Mouse (Mus musculus) cerebellum, postnatal 25 days (tissue): ENCODE data around the gene Htra2.

Experiments
- DNase-seq, 2 experiments: peaks; one replicate each; pipeline ENCODE4 v3.0.0; 2021; ENCODE audit warnings: mixed read lengths in 2 of 2

The Htra2 gene

DNA sequence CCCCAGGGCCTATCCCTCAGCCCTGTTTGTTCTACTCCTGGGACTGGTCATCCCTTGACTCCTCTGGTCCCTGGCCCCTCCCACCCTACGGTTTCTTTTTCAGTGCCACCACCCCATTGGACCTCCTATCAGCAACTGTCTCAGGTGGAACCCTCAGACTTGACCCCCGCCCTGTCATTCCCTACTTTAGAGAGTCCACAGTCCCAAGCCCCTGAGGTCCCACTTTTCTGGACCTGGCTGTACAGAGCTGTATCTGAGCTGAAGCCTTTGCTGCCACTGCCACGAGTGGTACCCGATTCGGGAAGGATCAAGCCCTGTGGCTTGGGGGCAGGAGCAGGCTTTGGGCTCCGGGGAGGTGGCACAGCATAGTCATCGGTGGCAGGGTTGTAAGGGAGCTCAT, 24.0 kb downstream of the Htra2 start:
- no peak for DNase-seq

GRCm38 (mm10) chr6:83029777-83030176, 25.3 kb downstream of the Htra2 start:
- no peak for DNase-seq

DNA sequence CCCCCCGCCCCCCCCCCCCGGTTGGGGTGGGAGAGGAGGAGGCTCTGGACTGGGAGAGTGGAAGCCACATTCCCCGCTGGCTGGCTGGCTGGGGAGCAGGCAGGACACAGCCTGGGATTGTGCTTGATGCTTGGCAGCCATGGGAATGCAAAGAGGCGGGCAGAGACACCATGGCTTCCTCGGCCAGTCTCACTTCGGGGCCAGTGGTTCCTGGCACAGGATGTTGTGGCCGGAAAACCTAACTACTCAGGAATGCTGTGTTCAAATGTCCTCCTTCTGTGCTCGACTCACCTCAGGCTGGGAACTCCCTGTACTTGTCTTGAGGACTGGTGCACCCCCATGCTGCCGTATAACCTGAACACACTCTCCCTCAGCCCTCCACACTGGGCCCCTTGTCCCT, 27.4 kb downstream of the Htra2 start:
- no peak for DNase-seq

DNA sequence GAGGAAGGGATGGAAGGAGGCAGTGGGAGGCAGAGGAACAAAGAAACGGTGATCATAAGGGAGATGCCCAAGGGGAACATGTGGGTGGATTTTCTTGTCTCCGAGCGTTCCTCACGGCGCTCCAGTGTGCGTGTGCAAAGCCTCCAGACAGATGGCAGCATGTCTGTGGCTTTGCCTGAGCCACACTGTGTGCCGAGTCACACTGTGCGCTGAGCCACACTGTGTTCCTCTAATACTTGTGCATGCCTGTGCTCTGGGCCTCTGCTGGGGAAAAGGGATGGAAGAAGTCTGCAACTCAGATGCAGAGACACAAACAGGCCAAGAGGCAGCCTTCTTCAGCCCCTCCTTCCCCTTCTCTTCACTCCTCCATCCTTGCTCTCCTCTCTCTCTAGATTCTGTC, 27.8 kb downstream of the Htra2 start:
- no peak for DNase-seq

GRCm38 (mm10) chr6:83025221-83025620, 29.9 kb downstream of the Htra2 start:
- no peak for DNase-seq

- no peak for DNase-seq
These were observed 30.7 kb downstream of the Htra2 start for GRCm38 (mm10) chr6:83024421-83024820.

GRCm38 (mm10) chr6:83023786-83024185, 31.3 kb downstream of the Htra2 start:
- DNase-seq = no peak

- DNase-seq = no peak
These were observed 32.1 kb downstream of the Htra2 start for GRCm38 (mm10) chr6:83023008-83023407.

GRCm38 (mm10) chr6:83020836-83021593, 34.1 kb downstream of the Htra2 start:
- no peak for DNase-seq

GRCm38 (mm10) chr6:83020121-83020520, 35.0 kb downstream of the Htra2 start:
- DNase-seq = no peak

DNA sequence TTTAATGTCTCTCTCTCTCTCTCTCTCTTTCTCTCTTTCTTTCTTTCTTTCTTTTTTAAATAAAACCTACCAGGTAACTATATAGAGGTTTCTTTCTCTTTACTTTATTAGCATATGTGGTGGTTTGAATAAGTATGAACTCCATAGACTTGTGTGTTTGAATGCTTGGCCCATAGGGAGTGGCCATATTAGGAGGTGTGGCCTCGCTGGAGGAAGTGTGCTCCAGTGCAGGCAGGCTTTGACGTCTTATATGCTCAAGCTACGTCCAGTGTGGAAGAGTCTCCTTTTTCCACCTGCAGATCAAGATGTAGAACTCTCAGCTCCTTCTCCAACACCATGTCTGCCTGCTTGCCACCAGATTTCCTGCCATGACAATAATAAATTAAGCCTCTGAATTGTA, 36.0 kb downstream of the Htra2 start:
- no peak for DNase-seq

DNA sequence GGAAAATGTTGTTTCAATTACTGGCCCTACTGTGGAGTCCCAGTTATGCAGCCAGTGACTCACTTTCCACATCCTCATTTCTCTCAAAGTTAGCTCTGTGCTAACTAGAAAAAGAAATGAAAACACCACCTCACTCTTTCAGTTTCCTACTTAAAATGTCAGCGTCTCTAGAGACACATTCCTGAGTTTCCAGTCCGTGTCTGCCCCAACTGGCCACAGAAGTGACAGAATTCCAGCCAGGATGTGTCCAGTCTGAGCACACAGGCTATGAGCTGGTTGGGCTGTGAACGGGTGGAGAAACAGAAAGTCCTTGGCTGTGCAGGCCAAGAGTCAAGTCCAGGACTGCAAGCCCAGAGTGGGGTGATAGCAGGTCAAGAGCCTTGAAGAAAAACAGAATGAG, 37.9 kb downstream of the Htra2 start:
- no peak for DNase-seq

DNA sequence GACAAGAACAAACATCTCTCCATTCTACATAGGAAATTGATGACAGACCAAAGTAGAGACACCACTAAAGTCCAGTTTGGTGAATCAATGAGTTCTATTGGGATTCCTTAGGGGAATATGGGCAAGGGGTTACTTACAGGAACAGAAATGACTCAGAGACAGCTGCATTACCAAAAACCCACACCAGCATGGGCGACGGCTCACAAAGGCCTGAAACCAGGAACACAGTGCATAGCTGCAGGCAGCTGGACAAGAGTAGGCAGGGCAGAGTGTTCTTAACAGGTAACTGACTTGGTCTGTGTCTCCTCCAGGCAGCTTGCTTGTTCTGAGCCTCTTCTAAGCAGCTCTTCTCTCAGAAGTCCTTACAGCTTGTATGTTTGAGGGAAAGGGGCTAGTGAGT, 39.3 kb downstream of the Htra2 start:
- no peak for DNase-seq

DNA sequence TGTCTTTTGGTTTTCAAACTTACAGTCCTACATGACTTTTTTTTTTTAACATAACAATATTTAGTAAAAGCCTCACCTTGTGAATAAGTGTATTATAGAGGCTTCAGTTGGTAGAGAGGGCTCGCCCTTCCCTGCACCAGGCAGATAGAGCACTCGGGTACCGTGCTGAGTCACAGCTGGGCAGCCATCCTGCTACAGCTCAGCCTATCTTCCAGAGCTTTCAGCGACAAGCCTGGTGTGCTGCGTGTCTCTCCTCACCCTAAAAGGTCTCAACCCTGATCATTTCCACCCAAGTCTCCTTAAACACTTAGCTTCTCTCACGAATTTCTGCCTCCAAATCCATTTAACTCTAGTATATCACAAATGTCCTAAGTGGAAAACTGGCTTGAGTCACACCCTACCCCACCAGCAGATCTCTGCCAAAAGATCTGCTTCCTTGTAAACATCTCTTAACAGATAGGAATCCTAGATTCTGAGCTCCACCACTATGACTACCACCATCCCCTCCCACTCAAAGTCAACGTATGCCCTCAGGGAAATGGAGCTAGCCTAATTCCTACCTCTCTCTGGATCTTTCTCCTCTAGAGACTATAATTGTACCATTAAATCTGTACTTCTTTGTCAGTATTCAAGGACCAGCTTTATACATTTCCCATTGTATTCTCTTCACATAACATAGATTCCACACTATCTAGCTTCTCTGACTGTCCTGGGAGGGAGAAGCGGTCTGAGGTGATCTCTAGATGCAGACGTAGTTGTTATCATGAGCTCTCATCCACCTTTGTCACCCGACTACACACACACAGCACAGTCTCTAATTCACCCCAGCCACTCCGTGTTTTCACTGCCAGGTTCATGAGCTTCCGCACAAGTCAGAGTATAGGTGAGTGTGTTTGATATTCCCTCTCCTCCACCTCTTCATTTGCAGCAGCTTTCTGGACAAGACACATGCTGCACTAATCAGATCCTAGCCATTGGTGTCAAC, 40.3 kb downstream of the Htra2 start:
- no peak for DNase-seq

GRCm38 (mm10) chr6:83013444-83013843, 41.6 kb downstream of the Htra2 start:
- DNase-seq = no peak

DNA sequence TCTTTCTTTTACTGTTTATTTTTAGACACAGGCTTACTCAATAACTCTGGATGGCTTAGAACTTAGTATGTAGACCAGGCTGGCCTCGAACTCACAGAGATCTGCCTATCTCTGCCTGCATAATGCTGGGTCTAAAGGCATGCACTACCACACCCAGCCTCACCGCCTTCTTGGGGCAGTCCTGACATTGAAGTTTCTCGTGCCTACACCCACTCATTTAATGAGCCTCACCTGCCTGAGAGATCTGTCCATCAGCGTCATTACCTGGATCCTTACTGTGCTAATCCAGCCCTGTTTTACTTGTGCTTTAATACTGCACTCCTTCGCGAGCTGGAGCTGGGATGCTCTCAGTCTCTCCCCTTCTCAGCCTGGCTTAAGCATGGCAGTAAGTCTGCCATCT, 43.3 kb downstream of the Htra2 start:
- no peak for DNase-seq

- no peak for DNase-seq
These were observed 43.8 kb downstream of the Htra2 start for GRCm38 (mm10) chr6:83011255-83011654.

- no peak for DNase-seq
These were observed 45.1 kb downstream of the Htra2 start for GRCm38 (mm10) chr6:83010010-83010409.

DNA sequence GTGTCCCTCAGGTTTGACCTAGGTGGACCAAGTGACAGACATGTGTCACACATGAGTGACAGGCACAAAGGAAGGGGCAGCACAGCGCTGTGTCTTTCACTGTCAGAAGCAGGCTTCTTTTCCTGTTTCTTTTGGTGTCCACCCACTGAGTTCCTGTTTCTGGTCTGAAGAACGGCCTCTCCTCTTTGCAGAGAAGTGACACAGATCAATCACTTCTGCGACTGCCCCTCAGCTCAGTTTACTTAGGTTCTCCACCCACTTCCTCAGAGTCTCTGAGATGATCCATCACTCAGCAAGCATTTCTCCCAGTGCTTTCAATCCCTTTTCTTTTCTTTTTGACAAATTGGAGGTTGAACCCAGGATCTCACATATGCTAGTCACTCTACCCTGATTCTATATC, 46.4 kb downstream of the Htra2 start:
- DNase-seq = no peak

- no peak for DNase-seq
These were observed 49.0 kb downstream of the Htra2 start for GRCm38 (mm10) chr6:83006114-83006513.

DNA sequence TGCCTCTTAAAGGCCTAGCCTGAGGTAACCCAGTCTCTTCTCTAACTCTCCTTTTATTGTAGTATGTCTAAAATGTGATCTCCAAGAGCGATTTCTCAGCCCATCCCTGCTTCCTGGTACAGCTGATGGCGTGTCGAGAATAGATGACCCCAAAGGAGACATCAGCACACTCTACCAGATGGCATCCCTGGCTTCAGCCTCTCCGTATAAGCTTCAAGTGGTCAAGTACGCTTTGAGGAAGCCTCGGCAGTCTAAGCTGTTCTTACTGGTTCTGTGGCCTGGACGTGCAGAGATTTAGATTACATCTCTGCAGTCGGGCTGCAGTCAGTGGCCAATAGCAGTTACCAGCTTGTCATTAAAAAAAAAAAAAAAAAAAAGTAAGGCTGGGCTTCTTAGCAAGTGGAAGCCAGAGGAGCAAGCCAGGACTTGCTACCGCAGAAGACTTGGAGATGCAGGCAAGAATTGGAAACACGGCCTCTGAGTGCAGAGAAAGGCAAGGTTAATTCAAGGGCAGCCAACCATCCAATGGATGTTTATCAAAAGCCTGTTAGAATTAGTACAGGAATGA, 49.5 kb downstream of the Htra2 start:
- no peak for DNase-seq

DNA sequence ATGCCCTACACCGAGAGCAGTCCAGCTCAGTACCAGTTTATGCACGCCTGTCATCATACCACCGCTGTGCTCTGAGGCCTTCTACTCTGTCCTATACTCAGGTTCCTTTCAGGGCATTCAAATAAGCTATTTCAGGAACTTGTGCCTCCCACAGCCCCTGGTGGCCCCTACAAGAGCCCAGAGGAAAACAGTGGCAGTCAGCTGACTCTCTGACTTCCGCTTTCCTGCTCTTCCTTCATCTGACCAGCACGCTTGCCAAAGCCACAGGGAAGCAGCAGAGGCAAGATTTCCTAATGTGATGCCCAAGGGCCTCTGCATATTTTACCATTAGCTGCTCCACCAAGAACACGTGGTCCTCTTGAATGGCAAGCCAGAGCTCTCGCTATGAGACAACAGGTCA, 50.2 kb downstream of the Htra2 start:
- DNase-seq = no peak

DNA sequence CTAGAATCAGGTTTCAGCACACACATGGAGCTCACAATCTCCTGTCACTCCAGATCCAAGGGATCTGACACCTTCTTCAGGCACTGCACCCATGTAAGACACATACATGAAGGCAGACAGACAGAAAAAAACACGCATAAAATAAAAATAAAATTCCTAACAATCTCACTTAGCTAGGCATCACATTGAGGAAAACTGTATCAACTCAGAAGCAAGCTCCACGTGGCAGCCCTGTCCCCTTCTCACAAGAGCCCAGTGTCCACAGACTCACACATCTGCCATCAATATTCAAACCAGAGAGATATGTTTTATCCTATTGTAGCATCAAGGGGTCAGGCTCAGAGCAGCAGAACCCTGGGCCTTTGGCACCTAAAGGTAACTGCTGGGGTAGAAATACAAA, 50.8 kb downstream of the Htra2 start:
- no peak for DNase-seq

- no peak for DNase-seq
These were observed 51.2 kb downstream of the Htra2 start for GRCm38 (mm10) chr6:83003850-83004249.
